Mouse (Mus musculus) forebrain, embryonic 11.5 days (tissue): ENCODE measurements around the gene Ica1. TPM values are rescaled to one million over a fixed set of nuclear protein-coding genes. Genes with fewer than 3 reads are reported as not detected.

ENCODE experiments used
- ATAC-seq: fragments of 200-750 bp; cut with Nextera tagmentation; replicated peaks from 2 replicates; pipeline ENCODE4 v1.8.0; 2017; ENCODE audit warnings: moderate TSS enrichment; ENCODE audit not compliant: low FRiP score
- DNase-seq: peaks from one replicate; pipeline ENCODE4 v3.0.0-alpha.2; 2017; ENCODE audit warnings: low spot score
- H3K27ac ChIP-seq: fragments of 300-500 bp; sonication (generic); 2 replicates; pipeline ENCODE4 v1.5.1; 2014; ENCODE audit warnings: low read depth, low read length
- H3K27me3 ChIP-seq: fragments of 300-500 bp; sonication (generic); 2 replicates; pipeline ENCODE4 v1.6.1; 2014; ENCODE audit warnings: mild to moderate bottlenecking, low read length, mixed read lengths; ENCODE audit not compliant: control insufficient read depth, insufficient read depth
- H3K36me3 ChIP-seq: fragments of 300-500 bp; sonication (generic); 2 replicates; pipeline ENCODE4 v1.6.1; 2014; ENCODE audit warnings: mild to moderate bottlenecking, low read length, moderate library complexity, mixed read lengths; ENCODE audit not compliant: control insufficient read depth, insufficient read depth
- H3K4me1 ChIP-seq: fragments of 300-500 bp; sonication (generic); replicated peaks from 2 replicates; pipeline ENCODE4 v1.6.1; 2014; ENCODE audit warnings: low read length, mixed read lengths; ENCODE audit not compliant: control insufficient read depth, insufficient read depth
- H3K4me2 ChIP-seq: fragments of 300-500 bp; sonication (generic); 2 replicates; pipeline ENCODE4 v1.6.1; 2014; ENCODE audit warnings: low read depth, mild to moderate bottlenecking, low read length, moderate library complexity, mixed read lengths; ENCODE audit not compliant: severe bottlenecking
- H3K4me3 ChIP-seq: fragments of 300-500 bp; sonication (generic); 2 replicates; pipeline ENCODE4 v1.5.1; 2014; ENCODE audit warnings: low read depth, low read length
- H3K9ac ChIP-seq: fragments of 300-500 bp; sonication (generic); 2 replicates; pipeline ENCODE4 v1.6.1; 2014; ENCODE audit warnings: low read length
- H3K9me3 ChIP-seq: fragments of 300-500 bp; sonication (generic); 2 replicates; pipeline ENCODE4 v1.6.1; 2016; ENCODE audit warnings: low read length, mixed read lengths; ENCODE audit not compliant: control insufficient read depth
- WGBS: fragments of 180-500 bp; shearing (Covaris S2); extraction: QIAGEN DNeasy Blood & Tissue Kit; methylation state at CpG from one replicate; pipeline ENCODE4 v1.1.7; 2014; 5-methylcytosine and 5-hydroxymethylcytosine counted together
- polyA plus RNA-seq: library from polyadenylated mRNA; unstranded; fragments of >200 nt; fragmentation: Nextera tagmentation; extraction: Ambion mirVana; gene quantifications from 2 replicates; pipeline ENCODE4 v1.2.1, GENCODE M21; 2014

Gene Ica1
- 11.6 and 13.2 TPM in 2 replicates for polyA plus RNA-seq

- under 1% methylated on average over 16 of the region's 16 CpGs for WGBS
- Histone ChIP-seq H3K36me3 (no peaks in the 10 kb centered on the region), H3K27me3 (peaks cover 6% of the 10 kb centered on the region; the same call in 1 of the 2 replicates), H3K4me3 (peak within 1 kb of the TSS; percentile 78), H3K4me2 (peak within 1 kb of the TSS; percentile 95), H3K4me1 (0 out of 2 replicates have a peak, but pooled peaks cover 2% of the 10 kb centered on the region), H3K9ac (peak within 1 kb of the TSS; percentile 75), H3K27ac (no peak within 1 kb of the TSS), H3K9me3 (no peaks in the 10 kb centered on the region)
- DNase-seq (no peak), ATAC-seq (no peak)
These were observed at the start of gene Ica1 for GRCm38 (mm10) chr6:8778296-8778649. Gene Ica1 (minus strand): TSS chr6:8778488.

- H3K36me3 ChIP-seq, result no peaks in the 10 kb centered on the region
- no peak overlapping the region for H3K4me2 ChIP-seq
These were observed 41.6 kb upstream of the Ica1 start for GRCm38 (mm10) chr6:8819866-8820265.

GRCm38 (mm10) chr6:8814332-8815002, 36.2 kb upstream of the Ica1 start:
- Histone ChIP-seq H3K27ac (no peak overlapping the region), H3K36me3 (no peaks in the 10 kb centered on the region), H3K4me2 (no peak overlapping the region), H3K9ac (no peak overlapping the region), H3K4me3 (no peak overlapping the region), H3K9me3 (no peaks in the 10 kb centered on the region), H3K27me3 (no peaks in the 10 kb centered on the region), H3K4me1 (no peaks in the 10 kb centered on the region)
- ATAC-seq, result no peak
- no peak for DNase-seq
- 88% methylated on average over 6 of the region's 6 CpGs for WGBS

More at GRCm38 (mm10) chr6:8819866-8820265, 41.6 kb upstream of the Ica1 start:
- no peaks in the 10 kb centered on the region for H3K4me1 ChIP-seq
- no peak overlapping the region for H3K4me3 ChIP-seq
- no peak overlapping the region for H3K27ac ChIP-seq
- WGBS, result 94% methylated on average over 2 of the region's 2 CpGs
- DNase-seq (no peak), ATAC-seq (no peak)
- no peaks in the 10 kb centered on the region for H3K9me3 ChIP-seq
- H3K27me3 ChIP-seq, result no peaks in the 10 kb centered on the region
- H3K9ac ChIP-seq, result no peak overlapping the region

- DNase-seq (no peak), ATAC-seq (no peak)
- WGBS, result 81% methylated on average over 3 of the region's 3 CpGs
- Histone ChIP-seq H3K4me2 (no peak overlapping the region), H3K9me3 (no peaks in the 10 kb centered on the region), H3K4me3 (no peak overlapping the region), H3K27ac (no peak overlapping the region), H3K27me3 (no peaks in the 10 kb centered on the region), H3K36me3 (no peaks in the 10 kb centered on the region), H3K9ac (no peak overlapping the region), H3K4me1 (no peaks in the 10 kb centered on the region)
These were observed 24.4 kb upstream of the Ica1 start for GRCm38 (mm10) chr6:8802561-8803150.

GRCm38 (mm10) chr6:8792385-8792784, 14.1 kb upstream of the Ica1 start:
- WGBS, result 89% methylated on average over 5 of the region's 5 CpGs
- Histone ChIP-seq H3K36me3 (no peaks in the 10 kb centered on the region), H3K27ac (no peak overlapping the region), H3K27me3 (no peaks in the 10 kb centered on the region), H3K4me3 (no peak overlapping the region), H3K9ac (no peak overlapping the region), H3K4me1 (no peaks in the 10 kb centered on the region), H3K4me2 (no peak overlapping the region), H3K9me3 (no peaks in the 10 kb centered on the region)
- no peak for DNase-seq
- no peak for ATAC-seq

GRCm38 (mm10) chr6:8791781-8792180, 13.5 kb upstream of the Ica1 start:
- WGBS, result 54% methylated on average over 3 of the region's 3 CpGs
- Histone ChIP-seq H3K36me3 (no peaks in the 10 kb centered on the region), H3K4me3 (no peak overlapping the region), H3K9me3 (no peaks in the 10 kb centered on the region), H3K4me2 (no peak overlapping the region), H3K27me3 (no peaks in the 10 kb centered on the region), H3K4me1 (no peaks in the 10 kb centered on the region), H3K27ac (no peak overlapping the region), H3K9ac (no peak overlapping the region)
- ATAC-seq (no peak; the same call in 1 of the 2 replicates), DNase-seq (no peak)

- H3K9me3 ChIP-seq, result no peaks in the 10 kb centered on the region
- H3K9ac ChIP-seq, result no peak overlapping the region
- no peak for DNase-seq
- H3K4me3 ChIP-seq, result no peak overlapping the region
- H3K4me1 ChIP-seq, result 0 out of 2 replicates have a peak, but pooled peaks cover 2% of the 10 kb centered on the region
- no peak overlapping the region for H3K4me2 ChIP-seq
- H3K27ac ChIP-seq, result no peak overlapping the region
- H3K36me3 ChIP-seq, result no peaks in the 10 kb centered on the region
- no peak for ATAC-seq
- peaks cover 6% of the 10 kb centered on the region; the same call in 1 of the 2 replicates for H3K27me3 ChIP-seq
These were observed 2.3 kb upstream of the Ica1 start for GRCm38 (mm10) chr6:8780618-8781017.

GRCm38 (mm10) chr6:8777411-8778295, 635 bp downstream of the Ica1 start:
- no peak overlapping the region for H3K27ac ChIP-seq
- H3K4me3 ChIP-seq, result peak overlapping the region; percentile 78
- WGBS, result 2% methylated on average over 66 of the region's 69 CpGs
- peak; percentile 83 for DNase-seq
- H3K4me1 ChIP-seq, result 0 out of 2 replicates have a peak, but pooled peaks cover 2% of the 10 kb centered on the region
- H3K27me3 ChIP-seq, result peaks cover 6% of the 10 kb centered on the region; the same call in 1 of the 2 replicates
- H3K9ac ChIP-seq, result peak overlapping the region; percentile 75
- peak; percentile 90 for ATAC-seq
- no peaks in the 10 kb centered on the region for H3K9me3 ChIP-seq
- no peaks in the 10 kb centered on the region for H3K36me3 ChIP-seq
- peak overlapping the region; percentile 95 for H3K4me2 ChIP-seq
